Mouse (Mus musculus) embryo, embryonic 11.5 days (tissue): ENCODE data around the gene Olfr166.
"Not testable (repeated sequence)": the region's sequence is repeated elsewhere in the genome, so short reads cannot be mapped to it uniquely, and the experiment has no call there.

Experiments used
- DNase-seq: peaks from one replicate; pipeline ENCODE4 v3.0.0-alpha.2; 2012; ENCODE audit warnings: low read depth, low spot score

The Olfr166 gene

DNA sequence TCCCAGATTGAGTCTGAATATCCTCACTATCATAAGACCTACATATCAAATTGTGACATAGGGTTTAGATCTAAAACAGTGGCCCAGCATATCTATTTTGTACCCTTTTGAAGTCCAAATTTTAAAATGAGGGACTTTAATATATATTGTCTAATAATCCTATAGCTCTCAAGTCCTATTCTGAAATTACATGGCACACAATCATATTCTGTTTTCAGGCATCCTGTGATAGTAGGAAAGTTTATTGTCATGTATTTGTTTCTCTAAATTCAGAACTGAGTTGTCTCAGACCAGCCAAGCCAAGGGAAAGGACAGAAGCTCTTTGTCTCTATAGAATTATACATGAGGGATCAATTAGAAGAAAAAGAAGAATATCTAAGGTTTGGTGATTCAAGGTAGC lies at the start of gene Olfr166:
Gene Olfr166 (plus strand): TSS at position 301 of the 400 bp plus-strand sequence.
- no peak for DNase-seq

- DNase-seq: not testable (repeated sequence)
Observed at GRCm38 (mm10) chr16:19458741-19459140, 24.8 kb upstream of the Olfr166 start.

DNA sequence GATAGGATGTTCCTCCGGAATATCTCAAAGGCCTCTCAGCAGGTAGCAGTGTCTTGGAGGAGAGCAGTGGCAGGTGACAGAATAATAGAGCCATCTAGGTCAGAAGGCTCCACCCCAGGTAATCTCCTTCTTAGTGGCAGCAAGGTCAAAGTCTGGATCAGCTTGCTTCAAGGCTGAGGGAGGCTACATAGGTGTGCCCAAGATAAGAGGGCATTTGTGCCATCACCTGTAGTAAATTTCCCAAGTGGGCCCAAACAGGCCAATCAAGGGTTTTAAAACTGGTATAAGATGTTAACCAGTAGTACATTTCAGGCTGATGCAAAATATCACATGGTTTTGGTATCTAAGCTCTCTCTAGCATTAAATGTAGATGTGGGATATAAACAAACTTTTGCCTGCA lies 19.1 kb upstream of the Olfr166 start:
- DNase-seq: no peak

- no peak for DNase-seq
Observed at GRCm38 (mm10) chr16:19522166-19522565, 38.7 kb downstream of the Olfr166 start, which contains the start of gene Olfr167. Olfr167 (minus strand) TSS chr16:19522266.

DNA sequence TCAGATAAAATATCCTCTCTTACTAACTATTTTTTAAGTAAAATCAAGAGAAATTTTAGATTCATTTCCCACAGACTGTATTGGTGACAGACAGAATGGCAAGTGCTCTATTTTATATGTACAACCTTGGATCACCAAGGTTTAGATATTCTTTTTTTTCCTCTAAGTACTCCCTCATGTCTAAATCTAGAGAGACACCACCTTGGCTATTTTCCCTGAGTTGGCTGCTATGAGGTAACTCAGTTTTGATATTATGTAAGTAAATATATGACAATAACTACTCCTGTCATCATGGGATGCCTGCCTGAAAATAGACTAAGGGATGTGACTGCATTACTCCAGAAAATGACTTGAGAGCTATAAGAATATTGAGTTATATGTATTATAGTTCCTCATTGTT lies 52.0 kb downstream of the Olfr166 start, which contains the start of gene Olfr168:
Gene Olfr168 (minus strand): TSS at position 101 of the 400 bp plus-strand sequence.
- DNase-seq: no peak
